Mouse (Mus musculus) frontal cortex, adult (tissue): ENCODE data around the gene Rnf144b.

Experiments used
- ATAC-seq: cut with Nextera tagmentation; 2 replicates; pipeline ENCODE4 v1.9.2; 2017; ENCODE audit warnings: mild to moderate bottlenecking, moderate library complexity, mixed read lengths; ENCODE audit not compliant: low TSS enrichment

Gene Rnf144b

GRCm38 (mm10) chr13:47122537-47123430 is at the start of gene Rnf144b:
TSS of gene Rnf144b (plus strand) at chr13:47122656.
- peak; percentile 85 for ATAC-seq

GRCm38 (mm10) chr13:47076156-47076555 is 46.3 kb upstream of the Rnf144b start:
- ATAC-seq, result no peak

- ATAC-seq, result no peak
Measured at GRCm38 (mm10) chr13:47077367-47077766, 45.1 kb upstream of the Rnf144b start.

- ATAC-seq, result peak; percentile 47; the same call in 1 of the 2 replicates
Measured at GRCm38 (mm10) chr13:47078799-47079198, 43.7 kb upstream of the Rnf144b start.

GRCm38 (mm10) chr13:47080905-47081505 is 41.5 kb upstream of the Rnf144b start:
- ATAC-seq, result no peak

- ATAC-seq, result peak; percentile 81; the same call in 1 of the 2 replicates
Measured at GRCm38 (mm10) chr13:47088433-47088832, 34.0 kb upstream of the Rnf144b start.

- ATAC-seq, result no peak
Measured at GRCm38 (mm10) chr13:47089271-47089670, 33.2 kb upstream of the Rnf144b start.

- no peak for ATAC-seq
Measured at GRCm38 (mm10) chr13:47093791-47094190, 28.7 kb upstream of the Rnf144b start.

- no peak for ATAC-seq
Measured at GRCm38 (mm10) chr13:47096591-47096990, 25.9 kb upstream of the Rnf144b start.

- ATAC-seq, result no peak
Measured at GRCm38 (mm10) chr13:47099265-47099664, 23.2 kb upstream of the Rnf144b start.

GRCm38 (mm10) chr13:47100587-47100986 is 21.9 kb upstream of the Rnf144b start:
- no peak for ATAC-seq

GRCm38 (mm10) chr13:47104146-47104545 is 18.3 kb upstream of the Rnf144b start:
- ATAC-seq, result no peak

GRCm38 (mm10) chr13:47104856-47105541 is 17.5 kb upstream of the Rnf144b start:
- peak; percentile 21; the same call in 1 of the 2 replicates for ATAC-seq

GRCm38 (mm10) chr13:47105711-47106579 is 16.5 kb upstream of the Rnf144b start, which contains the start of gene Dek:
TSS of gene Dek (minus strand) at chr13:47106201.
- peak; percentile 83 for ATAC-seq

GRCm38 (mm10) chr13:47106580-47106888 is 15.9 kb upstream of the Rnf144b start:
- ATAC-seq, result peak; percentile 13; the same call in 1 of the 2 replicates

- no peak for ATAC-seq
Measured at GRCm38 (mm10) chr13:47109239-47109638, 13.2 kb upstream of the Rnf144b start.

- no peak for ATAC-seq
Measured at GRCm38 (mm10) chr13:47111185-47111584, 11.3 kb upstream of the Rnf144b start.

- no peak for ATAC-seq
Measured at GRCm38 (mm10) chr13:47112056-47112455, 10.4 kb upstream of the Rnf144b start.

GRCm38 (mm10) chr13:47112924-47113323 is 9.5 kb upstream of the Rnf144b start:
- no peak for ATAC-seq

GRCm38 (mm10) chr13:47116000-47116399 is 6.5 kb upstream of the Rnf144b start:
- no peak for ATAC-seq

GRCm38 (mm10) chr13:47121333-47121889 is 1.0 kb upstream of the Rnf144b start:
- no peak for ATAC-seq
